Mouse (Mus musculus) B cell, adult (primary cell): ENCODE results near the gene Efemp1. TPM values are rescaled to one million over a fixed set of nuclear protein-coding genes. Genes with fewer than 3 reads are reported as not detected.

Experiments
- total RNA-seq: library from RNA; stranded (reverse); gene quantifications from 4 replicates; pipeline ENCODE4 v1.2.4, GENCODE M21; 2023; ENCODE audit not compliant: inconsistent age

Efemp1 gene
- total RNA-seq: 0.26 TPM in 1 of 4 replicates, not detected in the others

GRCm38 (mm10) chr11:28853102-28853800 is at the start of gene Efemp1:
Gene Efemp1 (plus strand): TSS chr11:28853204.

